Comparison of ENCODE assay signal across 21 mouse cellular contexts in the genomic region with DNA sequence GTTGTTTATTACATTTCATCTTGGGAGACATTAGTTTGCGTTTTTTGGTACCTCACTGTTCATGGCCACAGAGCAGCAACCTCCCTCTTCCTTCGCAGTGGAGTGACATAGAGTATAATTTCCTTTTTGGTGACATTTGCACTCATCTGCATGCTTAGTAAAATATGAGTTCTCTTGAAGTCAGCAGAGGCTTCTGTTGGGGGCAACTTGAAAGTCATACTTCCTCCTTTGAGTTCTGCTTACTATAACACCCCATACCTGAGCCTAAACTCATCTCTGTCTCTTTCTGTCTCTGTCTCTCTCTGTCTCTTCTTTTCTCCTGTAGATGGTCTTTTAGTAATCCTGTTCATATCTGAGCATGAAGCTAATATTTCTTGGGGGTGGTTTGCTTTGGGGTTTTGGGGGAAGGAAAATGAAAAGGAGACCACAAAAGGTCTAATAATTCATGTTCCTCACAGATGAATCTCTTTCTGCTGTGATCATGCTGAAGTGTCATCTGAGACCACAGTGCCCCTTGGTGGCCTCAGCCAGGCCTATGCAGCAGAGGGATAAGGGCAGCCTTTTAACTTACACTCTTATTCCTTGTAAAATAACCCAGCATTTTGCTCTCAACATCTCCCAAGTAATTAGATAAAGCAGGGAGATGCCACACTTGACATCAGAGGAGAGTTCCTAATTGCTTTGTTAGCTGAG. TPM values are rescaled to one million over a fixed set of nuclear protein-coding genes. Genes with fewer than 3 reads are reported as not detected.
DNase-seq lines count a peak whose midpoint lies in the region; ATAC-seq and TF ChIP-seq lines count a peak whose summit lies in the region.
"Had no signal": no experiment of that assay in that cellular context is flagged by ENCODE, and none has a peak within 500 bp of the region (broad histone marks: within the 10 kb centered on the region; RNA-seq: fewer than 3 reads in every experiment).

No protein-coding gene starts in this region.

- no peak for TF ChIP-seq EP300 in heart, adult 2 months (IDR thresholded peaks at IDR 0.05; ENCODE audit: insufficient read depth, low read depth, low read length)

- peaks cover 13% of the 10 kb centered on the region for H3K36me3 ChIP-seq in heart, adult 2 months (ENCODE audit: control insufficient read depth, insufficient read depth, low read length)
- H3K36me3 ChIP-seq in heart, embryonic 11.5 days (ENCODE audit: control insufficient read depth, insufficient read depth, low read length) = no peaks in the 10 kb centered on the region
- H3K36me3 ChIP-seq in neural tube, embryonic 14.5 days (ENCODE audit: control insufficient read depth, insufficient read depth, low read length) = peaks cover 8% of the 10 kb centered on the region; the same call in 1 of the 2 replicates
- H3K36me3 ChIP-seq in splenic B cell, adult 2 months (ENCODE audit: control insufficient read depth, insufficient read depth, low read length, poor library complexity, severe bottlenecking) = peaks cover 24% of the 10 kb centered on the region
- H3K36me3 ChIP-seq: embryonic facial prominence, embryonic 12.5 days; forebrain, embryonic 15.5 days; heart, embryonic 15.5 days had no signal

- no peak overlapping the region for H3K9ac ChIP-seq in heart, adult 2 months (ENCODE audit: low read depth, low read length)
- H3K9ac ChIP-seq in heart, embryonic 11.5 days (ENCODE audit: low read depth, low read length) = no peak overlapping the region
- no peak overlapping the region for H3K9ac ChIP-seq in neural tube, embryonic 14.5 days (replicated peaks; ENCODE audit: low read depth, low read length)
- H3K9ac ChIP-seq: embryonic facial prominence, embryonic 12.5 days; forebrain, embryonic 15.5 days; heart, embryonic 15.5 days; hindbrain, embryonic 13.5 days had no signal

- H3K4me2 ChIP-seq in heart, embryonic 11.5 days = no peak overlapping the region
- H3K4me2 ChIP-seq in neural tube, embryonic 14.5 days (ENCODE audit: low read depth, low read length) = no peak overlapping the region
- H3K4me2 ChIP-seq: embryonic facial prominence, embryonic 12.5 days; forebrain, embryonic 15.5 days; heart, embryonic 15.5 days; hindbrain, embryonic 13.5 days had no signal

- TF ChIP-seq POLR2A in heart, adult 2 months (IDR thresholded peaks at IDR 0.05; ENCODE audit: insufficient read depth, low read depth, low read length) = no peak

- intact Hi-C loops in heart, adult 2 months (cut with DNase I) = no loop called here

- 79% methylated on average over 2 of the region's 2 CpGs for WGBS in heart, adult 2 months
- whole genome bisulfite sequencing in heart, embryonic 11.5 days (ENCODE audit: insufficient replicate concordance) = 82% methylated on average over 2 of the region's 2 CpGs
- WGBS in neural tube, embryonic 14.5 days = 69% methylated on average over 2 of the region's 2 CpGs

- H3K4me3 ChIP-seq in heart, adult 2 months = no peak overlapping the region
- H3K4me3 ChIP-seq in heart, embryonic 11.5 days (ENCODE audit: low read depth, low read length) = no peak overlapping the region
- H3K4me3 ChIP-seq in neural tube, embryonic 14.5 days (ENCODE audit: low read depth, low read length) = no peak overlapping the region
- H3K4me3 ChIP-seq: embryonic facial prominence, embryonic 12.5 days; forebrain, embryonic 15.5 days; heart, embryonic 15.5 days; hindbrain, embryonic 13.5 days had no signal

- no peak for ATAC-seq in heart, embryonic 11.5 days (replicated peaks; ENCODE audit: insufficient number of reproducible peaks, low FRiP score, low TSS enrichment)
- ATAC-seq in neural tube, embryonic 14.5 days (ENCODE audit: low read depth) = no peak
- ATAC-seq: CD4-positive, CD25-positive, alpha-beta regulatory T cell, adult 4 months; forebrain, embryonic 15.5 days; hindbrain, postnatal 0 days had no signal

- no peaks in the 10 kb centered on the region for H3K27me3 ChIP-seq in heart, adult 2 months (ENCODE audit: control insufficient read depth, insufficient read depth, low read length)
- H3K27me3 ChIP-seq in heart, embryonic 11.5 days (ENCODE audit: control insufficient read depth, insufficient read depth, low read length) = no peaks in the 10 kb centered on the region
- no peaks in the 10 kb centered on the region for H3K27me3 ChIP-seq in neural tube, embryonic 14.5 days (ENCODE audit: control insufficient read depth, insufficient read depth, low read length)
- no peaks in the 10 kb centered on the region for H3K27me3 ChIP-seq in splenic B cell, adult 2 months (ENCODE audit: control insufficient read depth, insufficient read depth, low read length, poor library complexity, severe bottlenecking)
- H3K27me3 ChIP-seq: embryonic facial prominence, embryonic 12.5 days; heart, embryonic 15.5 days; hindbrain, embryonic 13.5 days had no signal

- H3K79me2 ChIP-seq in heart, adult 2 months (replicated peaks; ENCODE audit: control insufficient read depth, insufficient read depth, low read length) = no peaks in the 10 kb centered on the region; the same call in 1 of the 2 replicates

- H3K4me1 ChIP-seq in heart, adult 2 months (ENCODE audit: control insufficient read depth, insufficient read depth, low read length) = no peaks in the 10 kb centered on the region; the same call in none of the 2 replicates
- no peaks in the 10 kb centered on the region for H3K4me1 ChIP-seq in heart, embryonic 11.5 days (ENCODE audit: control insufficient read depth, insufficient read depth, low read length)
- peaks cover 28% of the 10 kb centered on the region for H3K4me1 ChIP-seq in neural tube, embryonic 14.5 days (ENCODE audit: control insufficient read depth, insufficient read depth, low read length)
- H3K4me1 ChIP-seq: heart, embryonic 15.5 days had no signal

- TF ChIP-seq CTCF in heart, adult 2 months (IDR thresholded peaks at IDR 0.05) = 0 out of 2 replicates have a peak, but pooled peaks have one; percentile 17

- no peaks in the 10 kb centered on the region for H3K9me3 ChIP-seq in heart, embryonic 11.5 days (replicated peaks; ENCODE audit: control insufficient read depth, low read length)
- H3K9me3 ChIP-seq in neural tube, embryonic 14.5 days (ENCODE audit: control insufficient read depth, low read length) = no peaks in the 10 kb centered on the region
- H3K9me3 ChIP-seq: embryonic facial prominence, embryonic 12.5 days; forebrain, embryonic 15.5 days; heart, embryonic 15.5 days; hindbrain, embryonic 13.5 days had no signal

- DNase-seq in heart, adult 2 months = no peak
- DNase-seq in neural tube, embryonic 10.5 days (ENCODE audit: extremely low spot score, low spot score) = no peak
- DNase-seq in B cell, adult 2 months = peak; percentile 41 to 46
- DNase-seq in splenic B cell, adult 2 months (ENCODE audit: low read depth, low spot score) = peak; percentile 76
- DNase-seq in layer of hippocampus, adult 8-10 months (ENCODE audit: low spot score in 2 of 2) = no peak
- DNase-seq: adrenal gland, postnatal 14 days; cerebellum, adult 11-12 months; cerebellum, adult 9-10 months; cerebellum, postnatal 25 days; gastrocnemius, postnatal 10 days; heart, postnatal 14 days had no signal

- no peak overlapping the region for H3K27ac ChIP-seq in heart, adult 2 months
- H3K27ac ChIP-seq in heart, embryonic 11.5 days (ENCODE audit: low read depth, low read length) = no peak overlapping the region
- 0 out of 2 replicates have a peak overlapping the region, but pooled peaks have one; percentile 3 for H3K27ac ChIP-seq in neural tube, embryonic 14.5 days (ENCODE audit: low read depth, low read length)
- H3K27ac ChIP-seq: embryonic facial prominence, embryonic 12.5 days; forebrain, embryonic 15.5 days; heart, embryonic 15.5 days; hindbrain, postnatal 0 days had no signal

RNA-seq across cellular contexts. Expression of a gene that starts 16.0 kb away (rescaled TPM):
- 10 to 100 TPM; 11.4 to 12.2 TPM for total RNA-seq in heart, adult 2 months (2021)
- polyA plus RNA-seq in heart, adult 2 months (2012; rRNA removed) = 13.6 and 16.8 TPM in 2 replicates
- 14.5 and 16.1 TPM in 2 replicates for polyA plus RNA-seq in heart, embryonic 11.5 days (2014; fragmentation: Nextera tagmentation; extraction: Ambion mirVana)
- 194 and 226 TPM in 2 replicates for polyA plus RNA-seq in neural tube, embryonic 14.5 days (2014; fragmentation: Nextera tagmentation; extraction: Ambion mirVana)
- total RNA-seq in layer of hippocampus, adult 8-10 months (2022) = 1 to 10 TPM; 2.8 to 5.3 (median 3.4) TPM
- total RNA-seq: hematopoietic stem cell, adult 5-6 weeks; MEL had no signal

Comparison
In these comparisons a context has a peak if more than half of its experiments do, and no peak if none do; other contexts are left out.
1. DNase-seq: peak in B cell, adult 2 months (2 of 2) and splenic B cell, adult 2 months (single experiment); none in heart, adult 2 months (0 of 2), neural tube, embryonic 10.5 days (single experiment) and layer of hippocampus, adult 8-10 months (0 of 2).
2. RNA of a gene that starts 16.0 kb away (polyA plus RNA-seq): 194 to 226 TPM in neural tube, embryonic 14.5 days; 14.5 to 16.1 TPM in heart, embryonic 11.5 days and 13.6 to 16.8 TPM in heart, adult 2 months; every median in the first group is over 10 times any median in the second.